Mouse (Mus musculus) kidney, adult 2 months (tissue): ENCODE data around the gene Fam213a. TPM values are rescaled to one million over a fixed set of nuclear protein-coding genes. Genes with fewer than 3 reads are reported as not detected.

Experiments
- DNase-seq: peaks from one replicate; pipeline ENCODE4 v3.0.0; 2021
- H3K27ac ChIP-seq: fragments of 200-500 bp; 2 replicates; pipeline ENCODE4 v1.5.1; 2012; ENCODE audit warnings: low read depth, low read length, control low read depth, inconsistent platforms; ENCODE audit not compliant: insufficient read depth
- H3K27me3 ChIP-seq: fragments of 200-500 bp; replicated peaks from 2 replicates; pipeline ENCODE4 v1.6.1; 2012; ENCODE audit warnings: mild to moderate bottlenecking, moderate library complexity, low read length, inconsistent platforms; ENCODE audit not compliant: control insufficient read depth, insufficient read depth
- H3K36me3 ChIP-seq: fragments of 200-500 bp; 2 replicates; pipeline ENCODE4 v1.6.1; 2012; ENCODE audit warnings: mild to moderate bottlenecking, moderate library complexity, low read length, inconsistent platforms; ENCODE audit not compliant: control insufficient read depth, insufficient read depth
- H3K4me1 ChIP-seq: fragments of 200-500 bp; 2 replicates; pipeline ENCODE4 v1.6.1; 2011; ENCODE audit warnings: low read length; ENCODE audit not compliant: control insufficient read depth, insufficient read depth
- H3K4me3 ChIP-seq: fragments of 200-500 bp; 2 replicates; pipeline ENCODE4 v1.5.1; 2011; ENCODE audit warnings: mild to moderate bottlenecking, low read depth, low read length, control low read depth; ENCODE audit not compliant: insufficient read depth
- CTCF ChIP-seq: fragments of 200-500 bp; conservative IDR thresholded peaks from 2 replicates; pipeline ENCODE4 v1.5.1; 2011; ENCODE audit warnings: low read depth, mild to moderate bottlenecking, control low read depth, low read length, moderate library complexity, mixed read lengths; ENCODE audit not compliant: insufficient read depth, insufficient read length
- POLR2A ChIP-seq: fragments of 200-500 bp; IDR thresholded peaks from one replicate; pipeline ENCODE4 v1.6.1; 2011; ENCODE audit warnings: low read depth, low read length, control low read depth
- WGBS: fragments of 180-500 bp; shearing (Covaris S2); methylation state at CpG from one replicate; pipeline ENCODE4 v1.1.7; 2018; 5-methylcytosine and 5-hydroxymethylcytosine counted together
- polyA plus RNA-seq: library from polyadenylated mRNA; depleted of rRNA; stranded (reverse); fragments of >200 nt; gene quantifications from 2 replicates; pipeline ENCODE4 v1.2.3, GENCODE M21; 2012

Gene Fam213a
- polyA plus RNA-seq, 1 experiment, result 80.8 TPM

GRCm38 (mm10) chr14:40967598-40967900, 46.0 kb downstream of the Fam213a start:
- Histone ChIP-seq H3K4me1 (peaks cover 30% of the 10 kb centered on the region), H3K27me3 (no peaks in the 10 kb centered on the region), H3K4me3 (peak overlapping the region; percentile 46), H3K27ac (peak overlapping the region; percentile 39; the same call in 1 of the 2 replicates), H3K36me3 (no peaks in the 10 kb centered on the region)
- 15% methylated on average over 6 of the region's 6 CpGs for WGBS
- no peak for DNase-seq
- TF ChIP-seq POLR2A (no peak), CTCF (no peak)

- H3K27ac ChIP-seq, result peak overlapping the region; percentile 39; the same call in 1 of the 2 replicates
- H3K27me3 ChIP-seq, result no peaks in the 10 kb centered on the region
- peaks cover 32% of the 10 kb centered on the region for H3K4me1 ChIP-seq
- H3K4me3 ChIP-seq, result peak overlapping the region; percentile 85
- DNase-seq, result peak; percentile 99
- no peaks in the 10 kb centered on the region for H3K36me3 ChIP-seq
- no peak for TF ChIP-seq POLR2A
- WGBS, result under 1% methylated on average over 62 of the region's 62 CpGs
Observed at GRCm38 (mm10) chr14:40966862-40967597, 46.6 kb downstream of the Fam213a start.

GRCm38 (mm10) chr14:40966392-40966861, 47.2 kb downstream of the Fam213a start, which contains the start of gene Tspan14:
Gene Tspan14 (minus strand): TSS chr14:40966807.
- H3K27me3 ChIP-seq, result no peaks in the 10 kb centered on the region
- TF ChIP-seq CTCF, result no peak
- peak; percentile 41 for TF ChIP-seq POLR2A
- peak within 1 kb of the TSS; percentile 85 for H3K4me3 ChIP-seq
- peak within 1 kb of the TSS; percentile 84 for H3K27ac ChIP-seq
- no peak for DNase-seq
- peaks cover 32% of the 10 kb centered on the region for H3K4me1 ChIP-seq
- 1% methylated on average over 54 of the region's 54 CpGs for WGBS
- no peaks in the 10 kb centered on the region for H3K36me3 ChIP-seq

- TF ChIP-seq POLR2A (no peak), CTCF (no peak)
- WGBS, result under 1% methylated on average over 15 of the region's 15 CpGs
- Histone ChIP-seq H3K36me3 (no peaks in the 10 kb centered on the region), H3K27ac (peak overlapping the region; percentile 84), H3K27me3 (no peaks in the 10 kb centered on the region), H3K4me1 (peaks cover 32% of the 10 kb centered on the region), H3K4me3 (peak overlapping the region; percentile 85)
- peak; percentile 83 for DNase-seq
Observed at GRCm38 (mm10) chr14:40965507-40966356, 47.9 kb downstream of the Fam213a start.

- peaks cover 40% of the 10 kb centered on the region for H3K4me1 ChIP-seq
- H3K27ac ChIP-seq, result peak overlapping the region; percentile 84
Observed at GRCm38 (mm10) chr14:40964881-40965280, 48.7 kb downstream of the Fam213a start.

GRCm38 (mm10) chr14:40964214-40964610, 49.4 kb downstream of the Fam213a start:
- H3K27me3 ChIP-seq, result no peaks in the 10 kb centered on the region
- H3K27ac ChIP-seq, result no peak overlapping the region
- 54% methylated on average over 3 of the region's 3 CpGs for WGBS

More at GRCm38 (mm10) chr14:40964881-40965280, 48.7 kb downstream of the Fam213a start:
- no peak for TF ChIP-seq POLR2A
- TF ChIP-seq CTCF, result no peak
- no peaks in the 10 kb centered on the region for H3K27me3 ChIP-seq
- H3K4me3 ChIP-seq, result peak overlapping the region; percentile 20
- no peaks in the 10 kb centered on the region for H3K36me3 ChIP-seq
- DNase-seq, result peak; percentile 73

GRCm38 (mm10) chr14:40963501-40964213, 49.9 kb downstream of the Fam213a start:
- peak; percentile 47 for DNase-seq
- Histone ChIP-seq H3K36me3 (no peaks in the 10 kb centered on the region), H3K4me3 (no peak overlapping the region), H3K27ac (peak overlapping the region; percentile 11; the same call in 1 of the 2 replicates), H3K4me1 (peaks cover 52% of the 10 kb centered on the region), H3K27me3 (no peaks in the 10 kb centered on the region)
- no peak for TF ChIP-seq CTCF
- no peak for TF ChIP-seq POLR2A
- 35% methylated on average over 3 of the region's 3 CpGs for WGBS

More at GRCm38 (mm10) chr14:40964214-40964610, 49.4 kb downstream of the Fam213a start:
- Histone ChIP-seq H3K4me3 (no peak overlapping the region), H3K4me1 (peaks cover 46% of the 10 kb centered on the region), H3K36me3 (no peaks in the 10 kb centered on the region)
- TF ChIP-seq CTCF, result no peak
- TF ChIP-seq POLR2A, result no peak
- no peak for DNase-seq
